Mouse (Mus musculus) intestine, embryonic 15.5 days (tissue): ENCODE measurements around the gene Ppm1b. TPM values are rescaled to one million over a fixed set of nuclear protein-coding genes. Genes with fewer than 3 reads are reported as not detected.

Experiments
- ATAC-seq: fragments of 200-750 bp; cut with Nextera tagmentation; 2 replicates; pipeline ENCODE4 v1.8.0; 2017; ENCODE audit warnings: moderate TSS enrichment, moderate library complexity
- H3K27ac ChIP-seq: fragments of 300-500 bp; sonication (generic); 2 replicates; pipeline ENCODE4 v1.5.1; 2015; ENCODE audit warnings: mild to moderate bottlenecking, inconsistent platforms
- H3K27me3 ChIP-seq: fragments of 300-500 bp; sonication (generic); replicated peaks from 2 replicates; pipeline ENCODE4 v1.6.1; 2015; ENCODE audit warnings: inconsistent platforms
- H3K36me3 ChIP-seq: fragments of 300-500 bp; sonication (generic); 2 replicates; pipeline ENCODE4 v1.6.1; 2015; ENCODE audit warnings: inconsistent platforms
- H3K4me1 ChIP-seq: fragments of 300-500 bp; sonication (generic); replicated peaks from 2 replicates; pipeline ENCODE4 v1.6.1; 2015; ENCODE audit warnings: inconsistent platforms
- H3K4me2 ChIP-seq: fragments of 300-500 bp; sonication (generic); replicated peaks from 2 replicates; pipeline ENCODE4 v1.6.1; 2015; ENCODE audit warnings: mild to moderate bottlenecking, inconsistent platforms
- H3K4me3 ChIP-seq: fragments of 300-500 bp; sonication (generic); replicated peaks from 2 replicates; pipeline ENCODE4 v1.5.1; 2015; ENCODE audit warnings: inconsistent platforms
- H3K9ac ChIP-seq: fragments of 300-500 bp; sonication (generic); 2 replicates; pipeline ENCODE4 v1.6.1; 2015; ENCODE audit warnings: inconsistent platforms
- H3K9me3 ChIP-seq: fragments of 300-500 bp; sonication (generic); 2 replicates; pipeline ENCODE4 v1.6.1; 2016; ENCODE audit warnings: inconsistent platforms
- WGBS: fragments of 180-500 bp; shearing (Covaris S2); methylation state at CpG from one replicate; pipeline ENCODE4 v1.1.7; 2015; 5-methylcytosine and 5-hydroxymethylcytosine counted together
- polyA plus RNA-seq: library from polyadenylated mRNA; unstranded; fragments of >200 nt; fragmentation: Nextera tagmentation; extraction: Ambion mirVana; gene quantifications from 2 replicates; pipeline ENCODE4 v1.2.1, GENCODE M21; 2015

Ppm1b gene
- polyA plus RNA-seq, 1 experiment from 2014 or later: 96.6 TPM

GRCm38 (mm10) chr17:85045160-85045559, 88.6 kb downstream of the Ppm1b start:
- H3K4me2 ChIP-seq: no peak overlapping the region
- H3K9ac ChIP-seq: no peak overlapping the region
- H3K27ac ChIP-seq: no peak overlapping the region

GRCm38 (mm10) chr17:85048379-85048778, 91.8 kb downstream of the Ppm1b start:
- H3K4me1 ChIP-seq: 0 out of 2 replicates have a peak, but pooled peaks cover 4% of the 10 kb centered on the region
- ATAC-seq: no peak
- H3K36me3 ChIP-seq: no peaks in the 10 kb centered on the region

More at GRCm38 (mm10) chr17:85045160-85045559, 88.6 kb downstream of the Ppm1b start:
- no peaks in the 10 kb centered on the region for H3K36me3 ChIP-seq
- WGBS: 83% methylated on average over 12 of the region's 12 CpGs
- H3K4me1 ChIP-seq: peaks cover 4% of the 10 kb centered on the region; the same call in 1 of the 2 replicates
- no peak overlapping the region for H3K4me3 ChIP-seq
- no peaks in the 10 kb centered on the region for H3K27me3 ChIP-seq
- ATAC-seq: no peak
- no peaks in the 10 kb centered on the region for H3K9me3 ChIP-seq

GRCm38 (mm10) chr17:85058276-85058675, 101.7 kb downstream of the Ppm1b start:
- H3K9ac ChIP-seq: no peak overlapping the region
- no peak overlapping the region for H3K4me3 ChIP-seq
- 90% methylated on average over 7 of the region's 7 CpGs for WGBS
- no peaks in the 10 kb centered on the region for H3K27me3 ChIP-seq
- H3K27ac ChIP-seq: no peak overlapping the region
- no peaks in the 10 kb centered on the region for H3K4me1 ChIP-seq
- no peaks in the 10 kb centered on the region; the same call in 1 of the 2 replicates for H3K36me3 ChIP-seq
- H3K4me2 ChIP-seq: no peak overlapping the region
- H3K9me3 ChIP-seq: no peaks in the 10 kb centered on the region
- no peak for ATAC-seq

More at GRCm38 (mm10) chr17:85048379-85048778, 91.8 kb downstream of the Ppm1b start:
- 91% methylated on average over 5 of the region's 5 CpGs for WGBS
- Histone ChIP-seq H3K4me3 (no peak overlapping the region), H3K27ac (no peak overlapping the region), H3K4me2 (no peak overlapping the region), H3K9me3 (no peaks in the 10 kb centered on the region), H3K9ac (no peak overlapping the region), H3K27me3 (no peaks in the 10 kb centered on the region)

GRCm38 (mm10) chr17:85059136-85059535, 102.6 kb downstream of the Ppm1b start:
- Histone ChIP-seq H3K4me1 (no peaks in the 10 kb centered on the region), H3K9ac (no peak overlapping the region), H3K27me3 (no peaks in the 10 kb centered on the region), H3K4me2 (no peak overlapping the region), H3K36me3 (peaks cover 5% of the 10 kb centered on the region), H3K4me3 (no peak overlapping the region), H3K9me3 (no peaks in the 10 kb centered on the region), H3K27ac (no peak overlapping the region)
- no peak for ATAC-seq
- WGBS: 92% methylated on average over 6 of the region's 6 CpGs

- Histone ChIP-seq H3K27me3 (no peaks in the 10 kb centered on the region), H3K4me2 (no peak overlapping the region), H3K9ac (no peak overlapping the region), H3K4me3 (no peak overlapping the region), H3K9me3 (no peaks in the 10 kb centered on the region), H3K36me3 (peaks cover 5% of the 10 kb centered on the region), H3K4me1 (no peaks in the 10 kb centered on the region), H3K27ac (no peak overlapping the region)
- ATAC-seq: no peak
- 89% methylated on average over 7 of the region's 7 CpGs for WGBS
Observed at GRCm38 (mm10) chr17:85063560-85063959, 107.0 kb downstream of the Ppm1b start.

GRCm38 (mm10) chr17:85067331-85067730, 110.8 kb downstream of the Ppm1b start:
- Histone ChIP-seq H3K27me3 (no peaks in the 10 kb centered on the region), H3K4me1 (no peaks in the 10 kb centered on the region), H3K27ac (no peak overlapping the region), H3K9me3 (no peaks in the 10 kb centered on the region), H3K9ac (no peak overlapping the region), H3K4me3 (no peak overlapping the region), H3K4me2 (no peak overlapping the region), H3K36me3 (peaks cover 14% of the 10 kb centered on the region)
- WGBS: 95% methylated on average over 7 of the region's 7 CpGs
- no peak for ATAC-seq

GRCm38 (mm10) chr17:85070658-85071057, 114.1 kb downstream of the Ppm1b start:
- 84% methylated on average over 6 of the region's 6 CpGs for WGBS
- H3K4me3 ChIP-seq: no peak overlapping the region
- H3K9me3 ChIP-seq: no peaks in the 10 kb centered on the region
- no peak overlapping the region for H3K4me2 ChIP-seq
- H3K36me3 ChIP-seq: peaks cover 9% of the 10 kb centered on the region; the same call in 1 of the 2 replicates
- no peak overlapping the region for H3K9ac ChIP-seq
- no peaks in the 10 kb centered on the region for H3K4me1 ChIP-seq
- H3K27me3 ChIP-seq: no peaks in the 10 kb centered on the region
- ATAC-seq: no peak
- H3K27ac ChIP-seq: no peak overlapping the region

- no peaks in the 10 kb centered on the region for H3K9me3 ChIP-seq
- H3K27ac ChIP-seq: no peak overlapping the region
- no peaks in the 10 kb centered on the region for H3K4me1 ChIP-seq
- no peaks in the 10 kb centered on the region for H3K27me3 ChIP-seq
- ATAC-seq: no peak
- WGBS: 91% methylated on average over 8 of the region's 8 CpGs
- H3K4me2 ChIP-seq: no peak overlapping the region
- peaks cover 9% of the 10 kb centered on the region; the same call in 1 of the 2 replicates for H3K36me3 ChIP-seq
- no peak overlapping the region for H3K9ac ChIP-seq
- no peak overlapping the region for H3K4me3 ChIP-seq
Observed at GRCm38 (mm10) chr17:85071088-85071775, 114.7 kb downstream of the Ppm1b start.

GRCm38 (mm10) chr17:85072383-85072782, 115.8 kb downstream of the Ppm1b start:
- Histone ChIP-seq H3K4me2 (no peak overlapping the region), H3K9me3 (no peaks in the 10 kb centered on the region), H3K9ac (no peak overlapping the region), H3K4me3 (no peak overlapping the region), H3K27me3 (no peaks in the 10 kb centered on the region), H3K36me3 (peaks cover 12% of the 10 kb centered on the region; the same call in 1 of the 2 replicates), H3K4me1 (no peaks in the 10 kb centered on the region), H3K27ac (no peak overlapping the region)
- no peak for ATAC-seq
- 75% methylated on average over 11 of the region's 11 CpGs for WGBS

GRCm38 (mm10) chr17:85073214-85073613, 116.7 kb downstream of the Ppm1b start:
- no peak overlapping the region for H3K4me3 ChIP-seq
- H3K9ac ChIP-seq: no peak overlapping the region
- H3K9me3 ChIP-seq: no peaks in the 10 kb centered on the region
- H3K4me2 ChIP-seq: no peak overlapping the region
- ATAC-seq: no peak; the same call in 1 of the 2 replicates
- H3K4me1 ChIP-seq: no peaks in the 10 kb centered on the region
- H3K27ac ChIP-seq: no peak overlapping the region
- H3K36me3 ChIP-seq: peaks cover 14% of the 10 kb centered on the region; the same call in 1 of the 2 replicates
- H3K27me3 ChIP-seq: no peaks in the 10 kb centered on the region
- 51% methylated on average over 7 of the region's 7 CpGs for WGBS

Other genes with a start within 250 kb of the Ppm1b start
- 56.7 and 57.0 TPM in 2 replicates for gene Lrpprc, start 166.0 kb upstream of the Ppm1b start, polyA plus RNA-seq
- 25.5 and 36.8 TPM in 2 replicates for gene Slc3a1, start 71.6 kb downstream of the Ppm1b start, polyA plus RNA-seq
- 26.1 and 26.6 TPM in 2 replicates for gene Prepl, start 133.5 kb downstream of the Ppm1b start, polyA plus RNA-seq
- gene Camkmt, start 133.8 kb downstream of the Ppm1b start, polyA plus RNA-seq: 14.8 and 17.4 TPM in 2 replicates